Mouse (Mus musculus) brain, embryonic 14.5 days (tissue): Measurements from ENCODE around the gene Hs6st1.

ENCODE experiments used
- CTCF ChIP-seq: fragments of 200-500 bp; IDR thresholded peaks from 2 replicates; pipeline ENCODE4 v1.5.1; 2012; ENCODE audit warnings: inconsistent platforms, mild to moderate bottlenecking, moderate library complexity, borderline replicate concordance; ENCODE audit not compliant: insufficient read depth, insufficient read length; ENCODE audit errors: extremely low read depth
- POLR2A ChIP-seq: fragments of 200-500 bp; IDR thresholded peaks from 2 replicates; pipeline ENCODE4 v1.6.1; 2012; ENCODE audit warnings: mild to moderate bottlenecking, inconsistent platforms, borderline replicate concordance; ENCODE audit not compliant: poor library complexity, insufficient read depth, insufficient read length, severe bottlenecking; ENCODE audit errors: extremely low read depth

- TF ChIP-seq CTCF (no peak), POLR2A (no peak)
Observed at GRCm38 (mm10) chr1:36130307-36131035, 62.3 kb downstream of the Hs6st1 start.
